Mouse (Mus musculus): ENCODE data around the gene Amigo2.
"Not testable (repeated sequence)": the region's sequence is repeated elsewhere in the genome, so short reads cannot be mapped to it uniquely, and the experiment has no call there.

Amigo2 gene

DNA sequence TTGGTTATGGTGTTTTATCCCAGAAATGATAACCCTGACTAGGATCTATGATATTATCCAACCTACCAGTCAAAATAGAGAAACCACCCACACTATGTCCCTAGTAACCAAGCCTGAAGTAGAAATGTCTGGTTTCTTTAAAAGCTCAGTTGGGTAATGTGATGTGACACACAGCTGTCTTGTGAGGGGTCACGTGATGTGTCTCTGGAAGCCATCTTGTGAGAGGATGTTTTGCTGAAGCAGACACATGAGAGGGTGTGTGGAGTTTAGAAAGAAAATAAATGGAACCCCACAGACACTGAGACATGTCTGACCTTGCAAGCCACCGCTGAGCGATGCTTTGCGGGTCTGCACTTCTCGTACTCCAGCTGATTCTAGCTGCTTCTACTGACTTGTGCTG is 30.2 kb downstream of the Amigo2 start:
- DNase-seq (ENCODE audit: low spot score), result no peak

DNA sequence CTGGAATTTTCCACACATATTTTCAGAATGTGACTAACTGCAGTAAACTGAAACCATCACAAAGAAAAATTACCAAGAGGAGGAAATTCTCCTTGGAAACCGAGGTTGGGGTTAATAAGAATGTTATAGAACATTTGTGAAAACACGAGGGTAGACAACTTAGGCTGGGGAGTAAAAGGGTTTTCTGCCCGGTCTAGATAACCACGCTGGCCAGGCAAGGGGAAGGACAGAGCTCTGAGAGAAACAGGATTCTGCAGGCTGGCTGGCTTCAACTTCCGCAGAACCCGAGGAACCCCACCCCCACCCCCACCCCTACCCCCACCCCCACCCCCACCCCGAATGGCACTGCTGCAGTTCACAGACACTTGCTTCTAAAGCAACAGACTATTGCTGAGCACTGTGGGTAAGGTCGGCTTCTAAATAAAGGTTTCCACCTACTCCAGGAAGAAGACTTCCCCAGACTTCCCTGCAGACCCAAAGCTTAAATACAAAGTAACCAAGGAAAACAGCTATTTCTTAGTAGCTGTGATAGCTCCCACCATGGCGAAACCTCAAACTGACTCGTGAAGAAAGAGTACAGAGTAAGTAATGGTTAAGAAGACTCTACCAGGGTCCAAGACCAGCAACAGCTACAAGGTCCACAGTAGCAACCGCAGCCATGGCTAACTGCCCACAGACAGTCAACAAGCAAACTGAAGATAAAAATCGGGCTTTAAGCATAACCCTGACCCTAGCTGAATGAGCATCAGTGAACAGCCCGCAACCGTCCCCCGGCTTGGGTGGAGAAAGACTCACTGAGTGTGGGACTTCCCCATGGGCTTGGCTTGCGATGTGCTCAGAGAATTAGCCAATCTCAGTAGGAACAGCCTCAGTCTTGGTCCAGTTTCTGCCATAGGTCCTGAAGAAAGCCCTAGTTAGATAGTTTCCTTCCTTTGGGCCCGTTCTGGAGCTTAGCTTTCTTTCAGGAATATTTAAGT is 34.3 kb downstream of the Amigo2 start:
- no peak for DNase-seq (ENCODE audit: low spot score)

DNA sequence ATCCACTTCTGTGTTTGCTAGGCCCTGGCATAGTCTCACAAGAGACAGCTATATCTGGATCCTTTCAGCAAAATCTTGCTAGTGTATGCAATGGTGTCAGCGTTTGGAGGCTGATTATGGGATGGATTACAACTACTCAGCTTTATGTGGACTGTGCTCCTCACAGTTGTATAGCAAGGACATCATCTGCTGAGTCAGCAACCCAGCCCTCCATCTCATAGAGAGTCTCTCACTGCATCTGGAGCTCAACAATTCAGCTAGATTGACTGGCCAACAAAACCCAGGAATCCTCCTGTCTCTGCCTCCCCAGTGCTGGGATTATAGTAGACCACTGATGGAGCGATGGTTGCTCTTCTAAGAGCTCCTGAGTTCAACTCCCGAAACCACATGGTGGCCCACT is 37.3 kb downstream of the Amigo2 start:
- not testable (repeated sequence) for DNase-seq (ENCODE audit: low spot score)

DNA sequence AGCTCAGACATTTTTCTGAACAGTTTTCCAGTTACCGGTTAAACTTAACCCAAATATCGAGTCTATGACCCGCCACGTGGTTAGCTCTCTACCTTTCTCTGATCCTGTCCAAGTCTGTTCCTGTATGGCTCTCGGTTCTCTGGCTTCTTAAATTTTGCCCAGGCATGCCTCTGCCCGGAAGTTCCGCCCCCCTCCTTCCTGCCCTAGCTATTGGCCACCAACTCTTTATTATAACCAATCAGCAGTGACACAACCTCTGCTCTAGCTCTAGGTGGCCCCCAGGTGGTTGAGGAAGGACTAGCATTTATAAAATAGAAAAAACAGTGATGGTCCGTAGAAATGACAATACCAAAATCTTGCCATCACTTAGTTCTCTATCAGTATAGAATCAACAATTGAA is 40.6 kb downstream of the Amigo2 start:
- no peak for DNase-seq (ENCODE audit: low spot score)

DNA sequence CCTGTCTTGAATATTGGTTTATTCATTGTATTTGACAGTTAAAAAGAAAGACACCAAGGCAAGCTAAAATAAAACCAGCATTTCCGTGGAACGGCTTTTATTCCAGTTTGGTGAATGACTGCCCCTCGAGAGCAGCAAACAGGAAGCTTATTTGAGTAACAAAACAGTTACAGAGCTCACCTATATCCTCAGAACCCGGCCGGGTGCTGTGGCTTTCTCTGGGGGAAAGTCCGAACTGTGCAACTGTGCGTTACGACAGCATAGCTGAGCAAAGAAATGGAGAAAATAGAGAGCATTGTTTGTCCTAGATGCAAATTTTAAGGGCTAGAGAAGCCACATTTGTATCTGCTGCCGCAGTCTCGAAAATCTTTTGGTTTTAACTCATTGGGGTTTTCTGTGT is 41.3 kb downstream of the Amigo2 start:
- DNase-seq (ENCODE audit: low spot score), result no peak

DNA sequence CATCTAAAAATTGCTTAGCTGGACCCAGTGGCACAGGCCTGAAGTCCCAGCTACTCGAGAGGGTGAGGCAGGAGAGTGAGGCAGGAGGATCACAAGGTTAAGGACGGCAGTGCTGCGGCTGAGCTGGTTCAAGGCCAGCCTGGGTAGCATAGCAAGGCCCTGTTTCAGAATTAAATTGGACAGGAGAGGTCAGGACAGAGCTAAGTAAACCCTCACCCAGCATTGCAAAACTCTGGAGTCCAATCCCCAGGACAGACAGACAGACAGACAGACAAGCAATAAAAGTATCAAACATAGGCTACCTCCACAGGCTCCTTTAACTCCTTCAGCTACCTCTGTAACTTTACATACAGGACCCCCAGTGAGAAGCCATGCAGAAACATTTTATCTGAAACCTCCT is 42.2 kb downstream of the Amigo2 start:
- no peak for DNase-seq (ENCODE audit: low spot score)

DNA sequence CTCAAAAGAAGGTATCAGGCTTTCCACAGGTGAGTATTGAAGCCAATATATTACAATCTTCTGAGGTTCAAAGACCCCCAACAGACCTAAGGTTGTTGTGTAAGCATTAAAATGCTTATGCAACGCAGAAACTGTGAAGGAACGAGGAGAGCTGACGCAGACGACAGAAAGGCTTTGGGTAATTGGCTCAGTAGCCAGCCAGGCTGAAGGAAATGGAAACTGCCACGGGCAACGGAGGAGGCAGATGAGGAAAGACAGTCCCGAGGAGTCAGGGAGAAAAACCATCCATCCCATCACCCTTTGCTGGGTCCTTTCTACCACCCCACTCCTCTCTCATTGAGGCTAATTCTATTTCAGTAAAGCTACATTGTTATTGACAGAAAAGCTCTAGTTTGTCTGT is 50.4 kb downstream of the Amigo2 start:
- no peak for DNase-seq (ENCODE audit: low spot score)

DNA sequence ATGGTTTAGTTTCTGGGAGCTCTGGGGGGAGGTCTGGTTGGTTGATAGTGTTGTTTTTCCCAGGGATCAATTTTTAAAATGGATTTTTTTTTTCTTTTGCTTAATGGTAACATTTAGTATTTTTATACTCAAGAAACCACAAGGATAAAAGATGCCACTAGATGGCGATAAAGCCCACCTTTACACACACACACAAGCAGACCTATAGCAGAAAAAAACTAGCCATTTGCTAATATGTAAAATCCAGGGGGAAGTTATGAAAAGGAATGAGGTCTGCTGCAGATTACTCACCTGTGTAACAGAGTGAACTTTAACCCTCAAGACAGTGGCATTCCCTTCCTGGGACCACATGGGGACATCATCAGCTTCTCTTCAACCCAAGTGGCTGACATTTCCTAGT is 51.5 kb downstream of the Amigo2 start:
- no peak for DNase-seq (ENCODE audit: low spot score)

Measured in ovary, postnatal 10 days (tissue).